Mouse (Mus musculus): ENCODE results near the gene Btg2. TPM values are rescaled to one million over a fixed set of nuclear protein-coding genes. Genes with fewer than 3 reads are reported as not detected.

Btg2 gene
- polyA plus RNA-seq, 1 experiment from 2014 or later: 31.7 TPM

DNA sequence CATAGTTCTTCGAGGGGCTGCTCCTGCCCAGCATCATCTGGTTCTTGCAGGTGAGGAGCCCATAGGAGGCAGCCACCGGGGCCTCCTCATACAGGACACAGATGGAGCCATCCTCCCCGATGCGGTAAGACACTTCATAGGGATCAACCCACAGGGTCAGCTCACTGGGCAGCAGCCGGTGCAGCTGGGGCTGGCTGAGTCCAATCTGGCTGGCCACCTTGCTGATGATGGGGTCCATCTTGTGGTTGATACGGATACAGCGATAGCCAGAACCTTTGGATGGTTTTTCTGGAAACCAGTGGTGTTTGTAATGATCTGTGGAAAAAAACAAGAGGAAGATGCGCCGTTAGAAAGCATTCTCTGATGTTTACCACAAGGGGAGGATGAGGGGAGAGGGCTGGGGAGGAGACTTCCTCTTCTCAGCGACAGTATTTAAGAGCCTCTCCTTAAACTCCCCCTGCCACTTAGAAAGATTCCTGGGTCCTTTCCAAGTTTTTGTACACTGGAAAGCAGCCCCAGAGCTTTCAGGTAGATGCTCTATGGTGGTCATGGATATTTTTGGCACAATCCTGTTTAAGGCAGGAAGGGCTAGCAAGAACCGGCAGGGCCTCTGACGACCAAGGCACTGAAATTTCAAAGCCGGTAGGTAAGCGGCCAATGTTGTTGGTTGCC is 1.4 kb downstream of the Btg2 start:
- peaks cover 48% of the 10 kb centered on the region for H3K4me1 ChIP-seq (ENCODE audit: control insufficient read depth, insufficient read depth, low read length)
- peak overlapping the region; percentile 79 for H3K9ac ChIP-seq (ENCODE audit: low read depth, low read length)
- H3K27ac ChIP-seq (ENCODE audit: low read depth, low read length): peak overlapping the region; percentile 37
- WGBS (ENCODE audit: insufficient replicate concordance): 37% methylated on average over 14 of the region's 14 CpGs
- H3K9me3 ChIP-seq (replicated peaks; ENCODE audit: control insufficient read depth, low read length): no peaks in the 10 kb centered on the region
- no peaks in the 10 kb centered on the region for H3K27me3 ChIP-seq (ENCODE audit: control insufficient read depth, insufficient read depth, low read length)
- H3K4me2 ChIP-seq: peak overlapping the region; percentile 87
- H3K36me3 ChIP-seq (ENCODE audit: control insufficient read depth, insufficient read depth, low read length): no peaks in the 10 kb centered on the region
- H3K4me3 ChIP-seq (ENCODE audit: low read depth, low read length): peak overlapping the region; percentile 53
- no peak for ATAC-seq (replicated peaks; ENCODE audit: insufficient number of reproducible peaks, low FRiP score, low TSS enrichment)

DNA sequence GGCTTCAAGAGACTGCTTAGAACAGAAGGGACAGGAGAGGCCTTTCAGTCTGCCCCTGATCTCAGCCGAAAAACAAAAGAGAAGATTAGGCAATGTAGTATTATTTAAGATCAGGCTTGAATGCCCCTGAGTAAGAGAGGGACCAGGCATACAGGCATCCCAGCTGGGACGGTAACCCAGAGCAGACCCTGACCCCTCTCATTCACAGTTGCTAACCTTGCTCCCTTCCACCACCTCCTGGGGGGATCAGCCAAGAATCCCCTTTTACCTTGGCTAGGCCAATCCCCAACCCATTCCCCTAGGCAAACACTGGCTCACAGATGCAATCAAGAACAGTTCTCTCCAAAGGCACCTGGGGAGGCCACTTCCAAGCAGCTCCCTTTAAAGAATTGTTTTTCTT is 2.1 kb downstream of the Btg2 start:
- H3K4me3 ChIP-seq (ENCODE audit: low read depth, low read length): peak overlapping the region; percentile 53
- H3K27ac ChIP-seq (ENCODE audit: low read depth, low read length): no peak overlapping the region; the same call in 1 of the 2 replicates
- ATAC-seq (replicated peaks; ENCODE audit: insufficient number of reproducible peaks, low FRiP score, low TSS enrichment): no peak
- no peaks in the 10 kb centered on the region for H3K36me3 ChIP-seq (ENCODE audit: control insufficient read depth, insufficient read depth, low read length)
- H3K4me2 ChIP-seq: peak overlapping the region; percentile 87
- peaks cover 48% of the 10 kb centered on the region for H3K4me1 ChIP-seq (ENCODE audit: control insufficient read depth, insufficient read depth, low read length)
- peak overlapping the region; percentile 60; the same call in 1 of the 2 replicates for H3K9ac ChIP-seq (ENCODE audit: low read depth, low read length)
- H3K9me3 ChIP-seq (replicated peaks; ENCODE audit: control insufficient read depth, low read length): no peaks in the 10 kb centered on the region
- no peaks in the 10 kb centered on the region for H3K27me3 ChIP-seq (ENCODE audit: control insufficient read depth, insufficient read depth, low read length)
- 75% methylated on average over 2 of the region's 2 CpGs for WGBS (ENCODE audit: insufficient replicate concordance)

GRCm38 (mm10) chr1:134075532-134075931 is 3.4 kb downstream of the Btg2 start:
- Histone ChIP-seq H3K27me3 (ENCODE audit: control insufficient read depth, insufficient read depth, low read length) (no peaks in the 10 kb centered on the region), H3K4me3 (ENCODE audit: low read depth, low read length) (no peak overlapping the region), H3K36me3 (ENCODE audit: control insufficient read depth, insufficient read depth, low read length) (no peaks in the 10 kb centered on the region), H3K27ac (ENCODE audit: low read depth, low read length) (peak overlapping the region; percentile 25; the same call in 1 of the 2 replicates), H3K4me2 (peak overlapping the region; percentile 87), H3K4me1 (ENCODE audit: control insufficient read depth, insufficient read depth, low read length) (peaks cover 60% of the 10 kb centered on the region), H3K9me3 (replicated peaks; ENCODE audit: control insufficient read depth, low read length) (no peaks in the 10 kb centered on the region), H3K9ac (ENCODE audit: low read depth, low read length) (peak overlapping the region; percentile 12; the same call in 1 of the 2 replicates)
- WGBS (ENCODE audit: insufficient replicate concordance): 88% methylated on average over 8 of the region's 8 CpGs
- no peak for ATAC-seq (replicated peaks; ENCODE audit: insufficient number of reproducible peaks, low FRiP score, low TSS enrichment)

- Histone ChIP-seq H3K4me2 (0 out of 2 replicates have a peak overlapping the region, but pooled peaks have one; percentile 1), H3K27ac (ENCODE audit: low read depth, low read length) (no peak overlapping the region), H3K9ac (ENCODE audit: low read depth, low read length) (no peak overlapping the region), H3K27me3 (ENCODE audit: control insufficient read depth, insufficient read depth, low read length) (no peaks in the 10 kb centered on the region), H3K4me1 (ENCODE audit: control insufficient read depth, insufficient read depth, low read length) (peaks cover 54% of the 10 kb centered on the region), H3K36me3 (ENCODE audit: control insufficient read depth, insufficient read depth, low read length) (no peaks in the 10 kb centered on the region), H3K4me3 (ENCODE audit: low read depth, low read length) (no peak overlapping the region), H3K9me3 (replicated peaks; ENCODE audit: control insufficient read depth, low read length) (no peaks in the 10 kb centered on the region)
- 83% methylated on average over 10 of the region's 10 CpGs for WGBS (ENCODE audit: insufficient replicate concordance)
- no peak for ATAC-seq (replicated peaks; ENCODE audit: insufficient number of reproducible peaks, low FRiP score, low TSS enrichment)
These were observed 4.3 kb downstream of the Btg2 start for GRCm38 (mm10) chr1:134074606-134075005.

- H3K27ac ChIP-seq (ENCODE audit: low read depth, low read length): peak overlapping the region; percentile 81; the same call in 1 of the 2 replicates
- WGBS (ENCODE audit: insufficient replicate concordance): 58% methylated on average over 3 of the region's 3 CpGs
- H3K9ac ChIP-seq (ENCODE audit: low read depth, low read length): no peak overlapping the region
- H3K4me3 ChIP-seq (ENCODE audit: low read depth, low read length): no peak overlapping the region
- peaks cover 51% of the 10 kb centered on the region for H3K4me1 ChIP-seq (ENCODE audit: control insufficient read depth, insufficient read depth, low read length)
- H3K36me3 ChIP-seq (ENCODE audit: control insufficient read depth, insufficient read depth, low read length): no peaks in the 10 kb centered on the region
- 0 out of 2 replicates have a peak overlapping the region, but pooled peaks have one; percentile 46 for H3K4me2 ChIP-seq
- no peaks in the 10 kb centered on the region for H3K27me3 ChIP-seq (ENCODE audit: control insufficient read depth, insufficient read depth, low read length)
- ATAC-seq (replicated peaks; ENCODE audit: insufficient number of reproducible peaks, low FRiP score, low TSS enrichment): no peak
- H3K9me3 ChIP-seq (replicated peaks; ENCODE audit: control insufficient read depth, low read length): no peaks in the 10 kb centered on the region
These were observed 4.7 kb downstream of the Btg2 start for GRCm38 (mm10) chr1:134074184-134074583.

DNA sequence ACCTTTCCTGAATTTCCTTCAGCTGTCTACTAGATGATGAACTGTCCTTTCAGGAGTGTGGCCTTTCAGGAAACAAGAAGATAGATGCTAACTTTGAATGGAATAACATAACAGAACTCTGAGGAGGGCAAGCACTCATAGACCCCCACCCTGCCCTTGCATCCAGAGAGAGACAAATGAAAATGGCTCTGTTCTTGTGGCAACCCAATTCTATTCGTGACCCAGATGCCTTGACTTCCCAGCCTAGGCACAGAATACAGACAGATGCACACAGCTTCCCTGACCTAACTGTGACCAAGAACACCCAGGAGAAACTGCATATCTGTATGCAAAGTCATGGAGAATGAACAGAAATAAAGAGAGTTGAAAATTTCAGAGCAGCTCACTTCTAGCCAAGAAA is 5.3 kb downstream of the Btg2 start:
- H3K4me3 ChIP-seq (ENCODE audit: low read depth, low read length): no peak overlapping the region
- 88% methylated on average over 1 of the region's 1 CpGs for WGBS (ENCODE audit: insufficient replicate concordance)
- ATAC-seq (replicated peaks; ENCODE audit: insufficient number of reproducible peaks, low FRiP score, low TSS enrichment): no peak
- no peaks in the 10 kb centered on the region for H3K36me3 ChIP-seq (ENCODE audit: control insufficient read depth, insufficient read depth, low read length)
- H3K4me2 ChIP-seq: peak overlapping the region; percentile 46
- H3K27ac ChIP-seq (ENCODE audit: low read depth, low read length): peak overlapping the region; percentile 81
- no peaks in the 10 kb centered on the region for H3K27me3 ChIP-seq (ENCODE audit: control insufficient read depth, insufficient read depth, low read length)
- H3K9ac ChIP-seq (ENCODE audit: low read depth, low read length): no peak overlapping the region
- H3K9me3 ChIP-seq (replicated peaks; ENCODE audit: control insufficient read depth, low read length): no peaks in the 10 kb centered on the region
- peaks cover 51% of the 10 kb centered on the region for H3K4me1 ChIP-seq (ENCODE audit: control insufficient read depth, insufficient read depth, low read length)

- WGBS (ENCODE audit: insufficient replicate concordance): 46% methylated on average over 6 of the region's 6 CpGs
- Histone ChIP-seq H3K4me3 (ENCODE audit: low read depth, low read length) (no peak overlapping the region), H3K4me2 (peak overlapping the region; percentile 46), H3K36me3 (ENCODE audit: control insufficient read depth, insufficient read depth, low read length) (no peaks in the 10 kb centered on the region), H3K4me1 (ENCODE audit: control insufficient read depth, insufficient read depth, low read length) (peaks cover 51% of the 10 kb centered on the region), H3K9ac (ENCODE audit: low read depth, low read length) (no peak overlapping the region; the same call in 1 of the 2 replicates), H3K27me3 (ENCODE audit: control insufficient read depth, insufficient read depth, low read length) (no peaks in the 10 kb centered on the region), H3K27ac (ENCODE audit: low read depth, low read length) (peak overlapping the region; percentile 81), H3K9me3 (replicated peaks; ENCODE audit: control insufficient read depth, low read length) (no peaks in the 10 kb centered on the region)
- peak; percentile 76 for ATAC-seq (replicated peaks; ENCODE audit: insufficient number of reproducible peaks, low FRiP score, low TSS enrichment)
These were observed 5.8 kb downstream of the Btg2 start for GRCm38 (mm10) chr1:134073061-134073564.

DNA sequence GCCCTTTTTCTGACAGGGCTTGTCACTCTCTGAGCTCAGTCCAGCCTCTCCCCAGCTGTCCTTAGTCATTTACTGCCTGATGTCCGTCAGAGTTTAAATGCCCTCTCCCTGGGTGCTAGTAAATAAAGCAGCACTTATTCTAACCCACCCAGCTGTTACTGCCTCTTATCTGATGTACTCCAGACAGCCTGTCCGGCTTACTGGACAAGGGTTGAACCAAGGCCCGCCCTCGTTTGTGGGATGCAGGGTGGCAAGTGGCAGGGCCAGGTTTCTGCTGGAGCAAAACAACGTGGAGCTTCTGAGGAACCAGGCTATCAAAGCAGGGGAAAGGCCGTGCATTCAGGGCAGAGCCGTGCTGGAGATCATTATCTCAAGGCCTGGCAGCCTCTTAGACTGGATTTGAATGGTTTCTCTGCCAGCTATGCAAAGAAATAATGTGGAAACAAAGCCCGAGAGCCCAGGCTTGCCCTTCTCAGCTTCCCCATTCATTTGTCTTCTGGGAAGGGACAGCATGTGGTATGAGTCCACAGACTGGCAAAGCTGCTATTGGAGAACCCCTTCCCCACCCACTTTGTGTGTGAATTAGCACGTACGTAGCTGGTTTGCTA is 7.4 kb downstream of the Btg2 start:
- H3K9ac ChIP-seq (ENCODE audit: low read depth, low read length): 0 out of 2 replicates have a peak overlapping the region, but pooled peaks have one; percentile 47
- H3K9me3 ChIP-seq (replicated peaks; ENCODE audit: control insufficient read depth, low read length): no peaks in the 10 kb centered on the region
- no peaks in the 10 kb centered on the region for H3K36me3 ChIP-seq (ENCODE audit: control insufficient read depth, insufficient read depth, low read length)
- peaks cover 48% of the 10 kb centered on the region for H3K4me1 ChIP-seq (ENCODE audit: control insufficient read depth, insufficient read depth, low read length)
- ATAC-seq (replicated peaks; ENCODE audit: insufficient number of reproducible peaks, low FRiP score, low TSS enrichment): no peak; the same call in 1 of the 2 replicates
- peak overlapping the region; percentile 11; the same call in 1 of the 2 replicates for H3K4me2 ChIP-seq
- H3K27me3 ChIP-seq (ENCODE audit: control insufficient read depth, insufficient read depth, low read length): no peaks in the 10 kb centered on the region
- H3K27ac ChIP-seq (ENCODE audit: low read depth, low read length): peak overlapping the region; percentile 54; the same call in 1 of the 2 replicates
- H3K4me3 ChIP-seq (ENCODE audit: low read depth, low read length): no peak overlapping the region
- 39% methylated on average over 10 of the region's 10 CpGs for WGBS (ENCODE audit: insufficient replicate concordance)

All from heart, embryonic 11.5 days (tissue).